Mouse (Mus musculus) lung, adult 2 months (tissue): ENCODE measurements at regions not wholly inside any gene's neighbourhood (a gene's known extent, or its start where the extent isn't known, plus 50 kb on each side); places are given as distances from the start of the nearest gene placed in this dataset.
"Not testable (repeated sequence)": the region's sequence is repeated elsewhere in the genome, so short reads cannot be mapped to it uniquely, and the experiment has no call there.

Source experiments
- CTCF ChIP-seq: fragments of 200-500 bp; IDR thresholded peaks from 2 replicates; pipeline ENCODE4 v1.5.1; 2011; ENCODE audit warnings: mild to moderate bottlenecking, low read length, control low read depth; ENCODE audit not compliant: insufficient read depth
- POLR2A ChIP-seq: fragments of 200-500 bp; IDR thresholded peaks from 2 replicates; pipeline ENCODE4 v1.6.1; 2011; ENCODE audit warnings: low read depth, mild to moderate bottlenecking, control low read depth, low read length, borderline replicate concordance; ENCODE audit errors: extremely low read depth

DNA sequence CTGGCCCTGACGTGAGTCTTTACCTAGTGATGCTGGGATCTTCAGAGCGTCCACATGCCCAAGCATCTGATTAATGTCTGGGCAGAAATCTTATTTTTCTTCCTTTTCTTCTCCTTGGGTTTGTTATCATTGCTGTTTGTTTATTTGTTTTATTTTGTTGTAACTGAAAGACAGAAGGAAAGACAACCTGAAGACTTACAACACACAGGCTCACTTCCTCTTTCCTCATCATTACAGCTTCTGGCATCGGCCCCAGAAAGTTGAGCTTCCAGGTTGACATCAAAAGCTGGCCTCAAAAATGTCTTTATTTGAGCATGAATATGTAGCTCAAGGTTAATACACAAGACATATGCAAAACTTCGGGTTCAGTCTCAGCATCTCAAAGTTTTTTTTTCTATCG, 846.4 kb downstream of the Diaph3 start:
- not testable (repeated sequence) for TF ChIP-seq CTCF, POLR2A
